Mouse (Mus musculus) C2C12 (cell line): ENCODE data around the gene Echdc3. TPM values are rescaled to one million over a fixed set of nuclear protein-coding genes. Genes with fewer than 3 reads are reported as not detected.

Source experiments
- H3K27me3 ChIP-seq: one replicate; pipeline ENCODE4 v1.6.1; 2011; ENCODE audit not compliant: control insufficient read depth, insufficient read depth, insufficient read length
- H3K36me3 ChIP-seq: one replicate; pipeline ENCODE4 v1.6.1; 2011; ENCODE audit not compliant: control insufficient read depth, insufficient read depth
- H3K4me3 ChIP-seq: one replicate; pipeline ENCODE4 v1.5.1; 2011; ENCODE audit warnings: mild to moderate bottlenecking, control low read depth; ENCODE audit not compliant: poor library complexity, insufficient read depth, severe bottlenecking
- H3K79me2 ChIP-seq: one replicate; pipeline ENCODE4 v1.6.1; 2011; ENCODE audit not compliant: control insufficient read depth, insufficient read depth
- H3K79me3 ChIP-seq: one replicate; pipeline ENCODE4 v1.6.1; 2011; ENCODE audit warnings: low read depth, control low read depth
- H3ac ChIP-seq: one replicate; pipeline ENCODE3; 2011; ENCODE audit warnings: low read depth; ENCODE audit not compliant: control insufficient read depth, insufficient read length
- CEBPB ChIP-seq: IDR thresholded peaks from one replicate; pipeline ENCODE4 v1.6.1; 2011; ENCODE audit warnings: low read depth, mild to moderate bottlenecking, control low read depth, moderate library complexity
- CTCF ChIP-seq: IDR thresholded peaks from one replicate; pipeline ENCODE4 v1.5.1; 2011; ENCODE audit not compliant: control insufficient read depth, insufficient read depth, insufficient read length
- FOSL1 ChIP-seq: IDR thresholded peaks from one replicate; pipeline ENCODE4 v1.8.0; 2011; ENCODE audit warnings: mild to moderate bottlenecking, low read length; ENCODE audit not compliant: poor library complexity, insufficient read depth, severe bottlenecking
- MAX ChIP-seq: IDR thresholded peaks from one replicate; pipeline ENCODE4 v1.6.1; 2011; ENCODE audit warnings: mild to moderate bottlenecking, control low read depth
- MYOD1 ChIP-seq: IDR thresholded peaks from one replicate; pipeline ENCODE4 v1.6.1; 2011; ENCODE audit warnings: low read depth; ENCODE audit not compliant: control insufficient read depth, insufficient read length
- MYOG ChIP-seq: IDR thresholded peaks from one replicate; pipeline ENCODE4 v1.6.1; 2011; ENCODE audit not compliant: control insufficient read depth, insufficient read length; ENCODE audit errors: extremely low read depth
- USF1 ChIP-seq: IDR thresholded peaks from one replicate; pipeline ENCODE4 v1.6.1; 2011; ENCODE audit warnings: low read depth, mild to moderate bottlenecking, control low read depth, moderate library complexity
- polyA plus RNA-seq: library from polyadenylated mRNA; unstranded; fragments of >200 nt; fragmentation: generic; extraction: Trizol; gene quantifications from one replicate; pipeline ENCODE4 v1.2.1, GENCODE M21; 2012; ENCODE audit warnings: missing spikeins

The Echdc3 gene
- polyA plus RNA-seq, 1 experiment = 2.9 TPM

DNA sequence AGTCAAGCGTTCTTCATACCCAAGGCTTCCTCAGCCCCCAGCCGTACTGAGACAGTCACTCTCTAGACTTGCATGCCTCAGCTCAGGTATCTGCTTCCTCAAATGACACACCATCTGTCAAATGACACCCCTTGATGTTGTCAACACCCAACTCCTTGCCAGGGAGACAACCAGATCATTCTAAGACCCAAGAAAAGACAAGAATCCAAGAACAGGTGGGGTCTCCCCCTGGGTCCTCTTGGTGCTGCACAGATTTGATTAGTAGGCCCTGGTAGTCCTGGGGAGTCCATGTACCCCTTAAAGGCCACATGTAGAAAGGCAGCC lies 23.2 kb downstream of the Echdc3 start:
- no peak for TF ChIP-seq MYOD1
- no peak for TF ChIP-seq USF1
- TF ChIP-seq CTCF = no peak
- TF ChIP-seq MYOG = no peak
- no peak for TF ChIP-seq CEBPB
- no peak for TF ChIP-seq MAX
- no peak for TF ChIP-seq FOSL1
- no peaks in the 10 kb centered on the region for H3K79me3 ChIP-seq

GRCm38 (mm10) chr2:6188891-6189674 lies 23.8 kb downstream of the Echdc3 start:
- H3K36me3 ChIP-seq = no peaks in the 10 kb centered on the region
- H3K4me3 ChIP-seq = no peak overlapping the region
- H3K27me3 ChIP-seq = peaks cover 7% of the 10 kb centered on the region
- no peaks in the 10 kb centered on the region for H3K79me2 ChIP-seq
- TF ChIP-seq MAX = no peak
- no peak for TF ChIP-seq USF1
- no peak for TF ChIP-seq MYOG
- TF ChIP-seq CTCF = no peak
- no peak for TF ChIP-seq FOSL1
- TF ChIP-seq CEBPB = no peak
- TF ChIP-seq MYOD1 = no peak
- H3ac ChIP-seq = no peak overlapping the region
- H3K79me3 ChIP-seq = no peaks in the 10 kb centered on the region

More for the DNA sequence above, 23.2 kb downstream of the Echdc3 start:
- Histone ChIP-seq H3K36me3 (no peaks in the 10 kb centered on the region), H3ac (no peak overlapping the region), H3K4me3 (no peak overlapping the region), H3K79me2 (no peaks in the 10 kb centered on the region), H3K27me3 (peaks cover 7% of the 10 kb centered on the region)

GRCm38 (mm10) chr2:6187418-6187817 lies 25.4 kb downstream of the Echdc3 start:
- Histone ChIP-seq H3K36me3 (no peaks in the 10 kb centered on the region), H3K4me3 (no peak overlapping the region), H3K79me3 (no peaks in the 10 kb centered on the region), H3K27me3 (peaks cover 7% of the 10 kb centered on the region), H3ac (no peak overlapping the region), H3K79me2 (no peaks in the 10 kb centered on the region)
- TF ChIP-seq FOSL1 (no peak), CEBPB (no peak), MAX (no peak), MYOD1 (no peak), MYOG (no peak), CTCF (no peak), USF1 (no peak)

GRCm38 (mm10) chr2:6186913-6187312 lies 25.9 kb downstream of the Echdc3 start:
- Histone ChIP-seq H3K4me3 (no peak overlapping the region), H3K36me3 (no peaks in the 10 kb centered on the region), H3K27me3 (peaks cover 7% of the 10 kb centered on the region), H3K79me2 (no peaks in the 10 kb centered on the region), H3ac (no peak overlapping the region), H3K79me3 (no peaks in the 10 kb centered on the region)
- TF ChIP-seq CTCF = no peak

- Histone ChIP-seq H3K27me3 (no peaks in the 10 kb centered on the region), H3K4me3 (no peak overlapping the region), H3K79me3 (no peaks in the 10 kb centered on the region), H3K36me3 (no peaks in the 10 kb centered on the region), H3ac (no peak overlapping the region), H3K79me2 (no peaks in the 10 kb centered on the region)
- TF ChIP-seq CTCF = no peak
- no peak for TF ChIP-seq MAX
- no peak for TF ChIP-seq CEBPB
- no peak for TF ChIP-seq USF1
- no peak for TF ChIP-seq MYOD1
- TF ChIP-seq FOSL1 = no peak
- no peak for TF ChIP-seq MYOG
Measured at GRCm38 (mm10) chr2:6179749-6180117, 33.1 kb downstream of the Echdc3 start.

DNA sequence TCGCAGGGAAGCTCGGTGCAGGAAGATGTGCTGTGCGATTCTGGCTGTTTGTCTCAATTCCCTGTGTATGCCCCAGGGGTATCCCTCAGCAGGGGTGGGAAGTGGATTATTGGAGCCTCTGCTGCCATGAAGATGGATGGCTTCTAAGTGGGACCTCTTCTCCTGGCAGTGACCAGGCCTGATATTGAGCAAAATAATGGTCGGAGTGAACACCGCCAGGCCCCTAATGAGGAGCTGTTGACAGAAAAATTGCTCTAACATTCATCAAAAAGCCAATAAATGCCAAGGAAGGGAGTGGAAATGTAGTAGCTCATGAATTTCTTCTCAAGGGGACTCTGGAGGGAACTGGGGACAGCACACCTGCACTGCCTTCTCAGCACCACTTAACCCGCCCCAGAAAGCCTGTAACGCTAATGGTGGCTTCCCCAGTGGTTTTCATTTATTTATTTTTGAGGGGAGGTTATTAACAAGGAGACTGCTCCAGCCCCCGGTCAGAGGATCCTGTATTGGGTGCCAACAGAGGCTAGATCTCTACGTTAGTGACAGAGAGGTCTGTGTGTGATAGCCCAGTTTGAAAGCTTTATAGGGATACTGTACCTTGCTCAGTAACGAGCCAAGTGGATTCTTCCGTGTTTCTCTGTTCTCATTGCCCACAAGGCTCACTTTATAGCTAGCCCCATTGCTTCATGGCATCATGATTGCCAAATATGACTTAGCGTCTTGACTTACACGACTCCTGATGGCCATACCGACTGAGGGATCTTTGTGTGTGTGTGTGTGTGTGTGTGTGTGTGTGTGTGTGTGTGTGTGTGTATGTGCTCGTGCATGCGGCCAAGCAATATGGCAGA lies 33.7 kb downstream of the Echdc3 start:
- Histone ChIP-seq H3ac (no peak overlapping the region), H3K27me3 (no peaks in the 10 kb centered on the region), H3K36me3 (no peaks in the 10 kb centered on the region), H3K79me3 (no peaks in the 10 kb centered on the region), H3K79me2 (no peaks in the 10 kb centered on the region), H3K4me3 (no peak overlapping the region)
- TF ChIP-seq FOSL1 (no peak), CTCF (no peak), CEBPB (no peak), MYOD1 (no peak), MAX (no peak), MYOG (no peak), USF1 (no peak)
